Mouse (Mus musculus): ENCODE measurements around the gene Larp4. TPM values are rescaled to one million over a fixed set of nuclear protein-coding genes. Genes with fewer than 3 reads are reported as not detected.

Gene Larp4
- polyA plus RNA-seq, 1 experiment from 2014 or later: 36.0 TPM

- TF ChIP-seq CTCF (IDR thresholded peaks at IDR 0.05; ENCODE audit: low read depth): no peak
- H3K9ac ChIP-seq (ENCODE audit: low read depth, low read length): no peak overlapping the region
- H3K27me3 ChIP-seq (ENCODE audit: insufficient read depth, low read length): no peaks in the 10 kb centered on the region
- 84% methylated on average over 7 of the region's 7 CpGs for WGBS
- 0 out of 2 replicates have a peak, but pooled peaks cover 5% of the 10 kb centered on the region for H3K36me3 ChIP-seq (ENCODE audit: insufficient read depth, low read length)
- H3K4me3 ChIP-seq (replicated peaks; ENCODE audit: low read depth, low read length): no peak overlapping the region
- H3K4me2 ChIP-seq (ENCODE audit: low read length): no peak overlapping the region
- peaks cover 12% of the 10 kb centered on the region; the same call in 1 of the 2 replicates for H3K4me1 ChIP-seq (replicated peaks; ENCODE audit: insufficient read depth, low read length)
- no peak overlapping the region for H3K27ac ChIP-seq
- DNase-seq (ENCODE audit: low spot score) (no peak), ATAC-seq (replicated peaks; ENCODE audit: low FRiP score, low read depth) (no peak)
- no peaks in the 10 kb centered on the region for H3K9me3 ChIP-seq (replicated peaks; ENCODE audit: low read length)
Measured at GRCm38 (mm10) chr15:100049496-100050087, 79.7 kb downstream of the Larp4 start.

- H3K9me3 ChIP-seq (replicated peaks; ENCODE audit: low read length): no peaks in the 10 kb centered on the region
- TF ChIP-seq CTCF (IDR thresholded peaks at IDR 0.05; ENCODE audit: low read depth): no peak
- H3K4me1 ChIP-seq (replicated peaks; ENCODE audit: insufficient read depth, low read length): peaks cover 6% of the 10 kb centered on the region; the same call in 1 of the 2 replicates
- no peak overlapping the region for H3K4me2 ChIP-seq (ENCODE audit: low read length)
- WGBS: 71% methylated on average over 7 of the region's 7 CpGs
- H3K4me3 ChIP-seq (replicated peaks; ENCODE audit: low read depth, low read length): no peak overlapping the region
- H3K27me3 ChIP-seq (ENCODE audit: insufficient read depth, low read length): no peaks in the 10 kb centered on the region
- H3K9ac ChIP-seq (ENCODE audit: low read depth, low read length): no peak overlapping the region
- ATAC-seq (replicated peaks; ENCODE audit: low FRiP score, low read depth) (no peak), DNase-seq (ENCODE audit: low spot score) (no peak)
- H3K36me3 ChIP-seq (ENCODE audit: insufficient read depth, low read length): 0 out of 2 replicates have a peak, but pooled peaks cover 5% of the 10 kb centered on the region
- no peak overlapping the region for H3K27ac ChIP-seq
Measured at GRCm38 (mm10) chr15:100050940-100051339, 81.1 kb downstream of the Larp4 start.

- Histone ChIP-seq H3K9me3 (replicated peaks; ENCODE audit: low read length) (no peaks in the 10 kb centered on the region), H3K9ac (ENCODE audit: low read depth, low read length) (no peak overlapping the region), H3K27me3 (ENCODE audit: insufficient read depth, low read length) (no peaks in the 10 kb centered on the region), H3K27ac (no peak overlapping the region), H3K36me3 (ENCODE audit: insufficient read depth, low read length) (0 out of 2 replicates have a peak, but pooled peaks cover 5% of the 10 kb centered on the region), H3K4me1 (replicated peaks; ENCODE audit: insufficient read depth, low read length) (no peaks in the 10 kb centered on the region), H3K4me2 (ENCODE audit: low read length) (no peak overlapping the region), H3K4me3 (replicated peaks; ENCODE audit: low read depth, low read length) (no peak overlapping the region)
- no peak for TF ChIP-seq CTCF (IDR thresholded peaks at IDR 0.05; ENCODE audit: low read depth)
- ATAC-seq (replicated peaks; ENCODE audit: low FRiP score, low read depth): no peak
- no peak for DNase-seq (ENCODE audit: low spot score)
- WGBS: 24% methylated on average over 3 of the region's 3 CpGs
Measured at GRCm38 (mm10) chr15:100052726-100053125, 82.9 kb downstream of the Larp4 start.

- no peak for TF ChIP-seq CTCF (IDR thresholded peaks at IDR 0.05; ENCODE audit: low read depth)
- H3K27ac ChIP-seq: no peak overlapping the region
- no peak overlapping the region for H3K4me2 ChIP-seq (ENCODE audit: low read length)
- 60% methylated on average over 7 of the region's 7 CpGs for WGBS
- no peaks in the 10 kb centered on the region for H3K36me3 ChIP-seq (ENCODE audit: insufficient read depth, low read length)
- ATAC-seq (replicated peaks; ENCODE audit: low FRiP score, low read depth) (no peak), DNase-seq (ENCODE audit: low spot score) (no peak)
- H3K9ac ChIP-seq (ENCODE audit: low read depth, low read length): no peak overlapping the region
- no peaks in the 10 kb centered on the region for H3K27me3 ChIP-seq (ENCODE audit: insufficient read depth, low read length)
- no peaks in the 10 kb centered on the region for H3K9me3 ChIP-seq (replicated peaks; ENCODE audit: low read length)
- H3K4me3 ChIP-seq (replicated peaks; ENCODE audit: low read depth, low read length): no peak overlapping the region
- H3K4me1 ChIP-seq (replicated peaks; ENCODE audit: insufficient read depth, low read length): no peaks in the 10 kb centered on the region
Measured at GRCm38 (mm10) chr15:100056397-100056908, 86.6 kb downstream of the Larp4 start.

GRCm38 (mm10) chr15:100057698-100058097 lies 87.8 kb downstream of the Larp4 start:
- no peaks in the 10 kb centered on the region for H3K4me1 ChIP-seq (replicated peaks; ENCODE audit: insufficient read depth, low read length)
- no peak overlapping the region for H3K27ac ChIP-seq
- no peak overlapping the region for H3K4me2 ChIP-seq (ENCODE audit: low read length)
- H3K9me3 ChIP-seq (replicated peaks; ENCODE audit: low read length): no peaks in the 10 kb centered on the region
- DNase-seq (ENCODE audit: low spot score): no peak
- WGBS: 83% methylated on average over 3 of the region's 3 CpGs
- H3K9ac ChIP-seq (ENCODE audit: low read depth, low read length): no peak overlapping the region
- no peak overlapping the region for H3K4me3 ChIP-seq (replicated peaks; ENCODE audit: low read depth, low read length)
- no peak for ATAC-seq (replicated peaks; ENCODE audit: low FRiP score, low read depth)
- no peaks in the 10 kb centered on the region for H3K36me3 ChIP-seq (ENCODE audit: insufficient read depth, low read length)
- no peaks in the 10 kb centered on the region for H3K27me3 ChIP-seq (ENCODE audit: insufficient read depth, low read length)
- no peak for TF ChIP-seq CTCF (IDR thresholded peaks at IDR 0.05; ENCODE audit: low read depth)

- no peak overlapping the region for H3K4me2 ChIP-seq (ENCODE audit: low read length)
- H3K36me3 ChIP-seq (ENCODE audit: insufficient read depth, low read length): no peaks in the 10 kb centered on the region
- DNase-seq (ENCODE audit: low spot score) (no peak), ATAC-seq (replicated peaks; ENCODE audit: low FRiP score, low read depth) (no peak)
- no peaks in the 10 kb centered on the region for H3K4me1 ChIP-seq (replicated peaks; ENCODE audit: insufficient read depth, low read length)
- no peak overlapping the region for H3K9ac ChIP-seq (ENCODE audit: low read depth, low read length)
- no peak overlapping the region for H3K27ac ChIP-seq
- no peak for TF ChIP-seq CTCF (IDR thresholded peaks at IDR 0.05; ENCODE audit: low read depth)
- 87% methylated on average over 3 of the region's 3 CpGs for WGBS
- H3K27me3 ChIP-seq (ENCODE audit: insufficient read depth, low read length): no peaks in the 10 kb centered on the region
- H3K4me3 ChIP-seq (replicated peaks; ENCODE audit: low read depth, low read length): no peak overlapping the region
- no peaks in the 10 kb centered on the region for H3K9me3 ChIP-seq (replicated peaks; ENCODE audit: low read length)
Measured at GRCm38 (mm10) chr15:100058143-100058542, 88.3 kb downstream of the Larp4 start.
